Mouse (Mus musculus): ENCODE measurements around the gene Klk13. TPM values are rescaled to one million over a fixed set of nuclear protein-coding genes. Genes with fewer than 3 reads are reported as not detected.

Gene Klk13
- total and polyA plus RNA-seq, 3 experiments: not detected

DNA sequence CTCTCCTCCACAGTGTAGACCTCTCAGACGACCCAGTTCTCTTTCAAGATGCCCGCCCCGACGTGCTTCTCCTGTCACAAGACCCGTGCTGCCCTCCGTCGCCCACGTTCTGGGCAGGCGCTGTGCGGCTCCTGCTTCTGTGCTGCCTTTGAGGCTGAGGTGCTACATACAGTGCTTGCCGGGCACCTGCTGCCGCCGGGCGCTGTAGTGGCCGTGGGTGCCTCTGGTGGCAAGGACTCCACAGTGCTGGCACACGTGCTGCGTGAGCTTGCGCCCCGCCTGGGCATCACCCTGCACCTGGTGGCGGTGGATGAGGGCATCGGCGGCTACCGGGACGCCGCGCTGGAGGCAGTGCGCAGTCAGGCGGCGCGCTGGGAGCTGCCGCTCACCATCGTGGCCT lies 37.3 kb upstream of the Klk13 start:
- in situ Hi-C loops (cut with MboI; ENCODE audit: low pct_ligation_motif_present, low pct_unique_long_range_greater_than_20kb, low sequenced_read_pairs): no loop called here
- H3K9ac ChIP-seq (ENCODE audit: insufficient read depth, low read depth): no peak overlapping the region
- no peak for TF ChIP-seq JUND (conservative IDR thresholded peaks at IDR 0.05; ENCODE audit: low read depth, low read length)
- TF ChIP-seq JUN (IDR thresholded peaks at IDR 0.05; ENCODE audit: insufficient read depth, low read depth, low read length): no peak
- no peak for TF ChIP-seq MAZ (IDR thresholded peaks at IDR 0.05; ENCODE audit: low read depth, low read length)
- no peak for TF ChIP-seq BHLHE40 (IDR thresholded peaks at IDR 0.05; ENCODE audit: low read depth, low read length)

DNA sequence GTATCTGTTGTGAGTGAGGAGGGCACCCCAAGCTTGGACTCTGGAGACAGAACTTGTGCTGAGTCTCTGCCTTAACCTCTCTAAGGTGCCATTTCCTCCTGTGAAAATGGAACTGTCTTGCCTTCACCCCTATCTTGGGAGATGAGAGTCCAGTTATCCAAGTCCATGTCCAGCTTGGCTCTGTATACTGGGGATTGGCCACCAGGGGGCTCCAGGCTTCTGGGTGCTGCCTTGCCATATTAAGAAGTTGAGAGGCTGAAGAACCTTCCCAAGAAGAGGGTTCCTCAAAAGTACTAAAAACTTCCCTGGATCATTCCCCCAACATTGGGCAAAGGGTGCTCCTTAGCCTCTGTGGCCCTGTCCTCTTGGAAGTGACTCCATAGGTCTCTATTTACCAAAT lies 33.9 kb upstream of the Klk13 start:
- Histone ChIP-seq H3K4me1 (ENCODE audit: control insufficient read depth in 1 of 2, insufficient read depth in 2 of 2) (peaks cover 0 to under 1% of the 10 kb centered on the region in 2 experiments; a peak in 1 of 4 replicates), H3K27me3 (replicated peaks) (peaks cover 4% of the 10 kb centered on the region), H3K4me2 (ENCODE audit: insufficient read depth, low read depth, poor library complexity, severe bottlenecking) (no peak overlapping the region), H3K9ac (ENCODE audit: insufficient read depth, low read depth) (no peak overlapping the region), H3K9me3 (replicated peaks; ENCODE audit: low read length) (peaks cover 12% of the 10 kb centered on the region), H3K79me2 (replicated peaks; ENCODE audit: control insufficient read depth, extremely low read depth, insufficient read depth, poor library complexity, severe bottlenecking) (no peaks in the 10 kb centered on the region), H3K4me3 (replicated peaks in 1 of 3; ENCODE audit: low read depth in 2 of 3, low read length in 2 of 3, poor library complexity in 1 of 3) (no peak overlapping the region), H3K27ac (ENCODE audit: insufficient read depth, low read depth) (no peak overlapping the region), H3K36me3 (replicated peaks in 1 of 2; ENCODE audit: control insufficient read depth in 1 of 2, insufficient read depth in 1 of 2, low read length in 1 of 2) (peaks cover 25 to 46% of the 10 kb centered on the region in 2 experiments)
- peak; percentile 25 for DNase-seq (ENCODE audit: extremely low read depth)
- dilution Hi-C loops (cut with MboI; ENCODE audit: extremely low pct_ligation_motif_present, extremely low pct_unique_long_range_greater_than_20kb, low sequenced_read_pairs) (no loop called here), in situ Hi-C loops (cut with MboI; ENCODE audit: low pct_ligation_motif_present, low pct_unique_long_range_greater_than_20kb, low sequenced_read_pairs) (no loop called here)
- TF ChIP-seq MAZ (IDR thresholded peaks at IDR 0.05; ENCODE audit: low read depth, low read length) (no peak), ZKSCAN1 (IDR thresholded peaks at IDR 0.05; ENCODE audit: borderline replicate concordance, low read depth, low read length) (no peak), SMC3 (IDR thresholded peaks at IDR 0.05; ENCODE audit: low read depth, low read length) (peak; percentile 31), CTCF (conservative IDR thresholded peaks at IDR 0.05 in 1 of 2, IDR thresholded peaks at IDR 0.05 in 1 of 2; ENCODE audit: low read depth in 2 of 2, low read length in 2 of 2) (peak; percentile 45 to 64; a peak in 3 of 4 replicates), RAD21 (IDR thresholded peaks at IDR 0.05; ENCODE audit: low read depth, low read length) (peak; percentile 11), CHD2 (IDR thresholded peaks at IDR 0.05; ENCODE audit: low read length) (no peak), EP300 (IDR thresholded peaks at IDR 0.05; ENCODE audit: low read length) (no peak), ELF1 (IDR thresholded peaks at IDR 0.05; ENCODE audit: low read depth, low read length) (no peak), SIN3A (IDR thresholded peaks at IDR 0.05; ENCODE audit: low read length) (no peak)

More for the DNA sequence above, 37.3 kb upstream of the Klk13 start:
- no peak overlapping the region for H3K4me3 ChIP-seq (replicated peaks in 1 of 3; ENCODE audit: low read depth in 2 of 3, low read length in 2 of 3, poor library complexity in 1 of 3)
- no peaks in the 10 kb centered on the region for H3K27me3 ChIP-seq (replicated peaks)
- peaks cover 12% of the 10 kb centered on the region for H3K9me3 ChIP-seq (replicated peaks; ENCODE audit: low read length)
- peaks cover 7 to 18% of the 10 kb centered on the region in 2 experiments; a peak in 2 of 4 replicates for H3K4me1 ChIP-seq (ENCODE audit: control insufficient read depth in 1 of 2, insufficient read depth in 2 of 2)
- H3K79me2 ChIP-seq (replicated peaks; ENCODE audit: control insufficient read depth, extremely low read depth, insufficient read depth, poor library complexity, severe bottlenecking): no peaks in the 10 kb centered on the region
- dilution Hi-C loops (cut with MboI; ENCODE audit: extremely low pct_ligation_motif_present, extremely low pct_unique_long_range_greater_than_20kb, low sequenced_read_pairs): no loop called here
- H3K27ac ChIP-seq (ENCODE audit: insufficient read depth, low read depth): no peak overlapping the region
- no peak for DNase-seq (ENCODE audit: extremely low read depth)
- H3K4me2 ChIP-seq (ENCODE audit: insufficient read depth, low read depth, poor library complexity, severe bottlenecking): no peak overlapping the region
- H3K36me3 ChIP-seq (replicated peaks in 1 of 2; ENCODE audit: control insufficient read depth in 1 of 2, insufficient read depth in 1 of 2, low read length in 1 of 2): peaks cover 25 to 46% of the 10 kb centered on the region in 2 experiments

DNA sequence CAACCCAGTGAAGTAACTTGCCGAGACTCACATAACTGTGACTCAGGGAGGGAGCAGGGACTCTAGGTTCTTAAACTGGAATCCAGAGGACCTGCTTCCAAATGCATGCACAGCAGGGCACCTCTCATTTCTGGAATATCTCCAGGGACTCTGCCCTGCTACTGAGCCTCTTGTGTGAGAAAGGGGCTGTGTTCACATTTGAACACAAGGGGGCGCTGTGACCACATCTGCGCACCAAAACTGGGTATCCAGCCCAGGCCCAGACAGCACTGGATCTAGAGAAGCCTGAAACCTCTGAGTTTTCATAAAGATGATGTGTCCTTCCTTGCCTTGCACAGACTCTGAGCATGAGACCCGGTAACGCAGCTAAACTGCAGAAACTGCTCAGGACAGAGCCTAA lies 31.4 kb upstream of the Klk13 start:
- no peak overlapping the region for H3K4me3 ChIP-seq (replicated peaks in 1 of 3; ENCODE audit: low read depth in 2 of 3, low read length in 2 of 3, poor library complexity in 1 of 3)
- TF ChIP-seq PAX5 (IDR thresholded peaks at IDR 0.05; ENCODE audit: low read length): no peak
- TF ChIP-seq CTCF (conservative IDR thresholded peaks at IDR 0.05 in 1 of 2, IDR thresholded peaks at IDR 0.05 in 1 of 2; ENCODE audit: low read depth in 2 of 2, low read length in 2 of 2): peak; percentile 43 to 80; a peak in 3 of 4 replicates
- no peak for TF ChIP-seq E2F4 (IDR thresholded peaks at IDR 0.05; ENCODE audit: insufficient replicate concordance, low read depth, low read length)
- TF ChIP-seq JUN (IDR thresholded peaks at IDR 0.05; ENCODE audit: insufficient read depth, low read depth, low read length): no peak
- TF ChIP-seq HCFC1 (IDR thresholded peaks at IDR 0.05; ENCODE audit: low read depth, low read length): no peak
- TF ChIP-seq RCOR1 (conservative IDR thresholded peaks at IDR 0.05; ENCODE audit: low read depth, low read length): no peak
- TF ChIP-seq MAX (IDR thresholded peaks at IDR 0.05; ENCODE audit: low read length): no peak
- TF ChIP-seq SMC3 (IDR thresholded peaks at IDR 0.05; ENCODE audit: low read depth, low read length): peak; percentile 61
- no peak for TF ChIP-seq MXI1 (IDR thresholded peaks at IDR 0.05; ENCODE audit: low read depth, low read length)
- no peak for TF ChIP-seq ELF1 (IDR thresholded peaks at IDR 0.05; ENCODE audit: low read depth, low read length)
- peak; percentile 71 for TF ChIP-seq RAD21 (IDR thresholded peaks at IDR 0.05; ENCODE audit: low read depth, low read length)
- no peak overlapping the region for H3K4me2 ChIP-seq (ENCODE audit: insufficient read depth, low read depth, poor library complexity, severe bottlenecking)
- H3K79me2 ChIP-seq (replicated peaks; ENCODE audit: control insufficient read depth, extremely low read depth, insufficient read depth, poor library complexity, severe bottlenecking): no peaks in the 10 kb centered on the region
- H3K9me3 ChIP-seq (replicated peaks; ENCODE audit: low read length): peaks cover 10% of the 10 kb centered on the region
- in situ Hi-C loops (cut with MboI; ENCODE audit: low pct_ligation_motif_present, low pct_unique_long_range_greater_than_20kb, low sequenced_read_pairs) (loop anchor here (5.0 to 10.0 kb wide), 2 partner anchors 101 to 214 kb away; partner anchors contain the start of gene Klk10), dilution Hi-C loops (cut with MboI; ENCODE audit: extremely low pct_ligation_motif_present, extremely low pct_unique_long_range_greater_than_20kb, low sequenced_read_pairs) (no loop called here)
- peaks cover 0 to 4% of the 10 kb centered on the region in 2 experiments; a peak in 1 of 4 replicates for H3K4me1 ChIP-seq (ENCODE audit: control insufficient read depth in 1 of 2, insufficient read depth in 2 of 2)
- peaks cover 24% of the 10 kb centered on the region for H3K27me3 ChIP-seq (replicated peaks)
- H3K36me3 ChIP-seq (replicated peaks in 1 of 2; ENCODE audit: control insufficient read depth in 1 of 2, insufficient read depth in 1 of 2, low read length in 1 of 2): peaks cover 17 to 24% of the 10 kb centered on the region in 2 experiments
- peak; percentile 53 for DNase-seq (ENCODE audit: extremely low read depth)
- no peak overlapping the region for H3K27ac ChIP-seq (ENCODE audit: insufficient read depth, low read depth)
- H3K9ac ChIP-seq (ENCODE audit: insufficient read depth, low read depth): no peak overlapping the region
